Mouse (Mus musculus): Measurements from ENCODE around the gene Hoxa6.

Hoxa6 gene

GRCm38 (mm10) chr6:52165441-52166370 is 42.8 kb downstream of the Hoxa6 start:
- no peak for DNase-seq (ENCODE audit: low read depth, low spot score)

- DNase-seq (ENCODE audit: low read depth, low spot score) = no peak
Observed at GRCm38 (mm10) chr6:52164626-52165440, 43.7 kb downstream of the Hoxa6 start, which contains the start of gene Hoxa2. TSS of gene Hoxa2 (minus strand) at chr6:52164831.

- no peak for DNase-seq (ENCODE audit: low read depth, low spot score)
Observed at GRCm38 (mm10) chr6:52164051-52164625, 44.4 kb downstream of the Hoxa6 start.

GRCm38 (mm10) chr6:52163366-52164031 is 45.0 kb downstream of the Hoxa6 start:
- no peak for DNase-seq (ENCODE audit: low read depth, low spot score)

- DNase-seq (ENCODE audit: low read depth, low spot score) = no peak
Observed at GRCm38 (mm10) chr6:52162611-52163365, 45.7 kb downstream of the Hoxa6 start.

GRCm38 (mm10) chr6:52162093-52162380 is 46.5 kb downstream of the Hoxa6 start:
- no peak for DNase-seq (ENCODE audit: low read depth, low spot score)

GRCm38 (mm10) chr6:52161336-52162092 is 47.0 kb downstream of the Hoxa6 start:
- DNase-seq (ENCODE audit: low read depth, low spot score) = no peak

- DNase-seq (ENCODE audit: low read depth, low spot score) = no peak
Observed at GRCm38 (mm10) chr6:52160511-52161335, 47.8 kb downstream of the Hoxa6 start.

- no peak for DNase-seq (ENCODE audit: low read depth, low spot score)
Observed at GRCm38 (mm10) chr6:52159979-52160378, 48.5 kb downstream of the Hoxa6 start.

GRCm38 (mm10) chr6:52159164-52159761 is 49.3 kb downstream of the Hoxa6 start:
- DNase-seq (ENCODE audit: low read depth, low spot score) = no peak

GRCm38 (mm10) chr6:52158276-52159051 is 50.1 kb downstream of the Hoxa6 start, which contains the start of gene Hoxa1:
TSS of gene Hoxa1 (minus strand) at chr6:52158317.
- DNase-seq (ENCODE audit: low read depth, low spot score) = no peak

GRCm38 (mm10) chr6:52157466-52158275 is 50.9 kb downstream of the Hoxa6 start:
- no peak for DNase-seq (ENCODE audit: low read depth, low spot score)

- DNase-seq (ENCODE audit: low read depth, low spot score) = no peak
Observed at GRCm38 (mm10) chr6:52156551-52157200, 51.8 kb downstream of the Hoxa6 start.

Measured in c-Kit-negative CD71-positive TER-119-positive erythroid progenitor cells, embryonic 14.5 days (primary cell).